Mouse (Mus musculus) cerebellum, adult 2 months (tissue): ENCODE measurements around the gene Wdr27. TPM values are rescaled to one million over a fixed set of nuclear protein-coding genes. Genes with fewer than 3 reads are reported as not detected.
A peak's percentile ranks its signal among the peaks of the same experiment; 100 is the strongest.
"Not testable (repeated sequence)": the region's sequence is repeated elsewhere in the genome, so short reads cannot be mapped to it uniquely, and the experiment has no call there.

Experiments
- DNase-seq, 2 experiments: peaks; one replicate each; pipeline ENCODE4 v3.0.0; 2021
- H3K27ac ChIP-seq: fragments of 200-500 bp; 2 replicates; pipeline ENCODE4 v1.5.1; 2012; ENCODE audit warnings: low read length, control low read depth, inconsistent platforms; ENCODE audit not compliant: insufficient read depth
- H3K27me3 ChIP-seq: fragments of 200-500 bp; 2 replicates; pipeline ENCODE4 v1.6.1; 2012; ENCODE audit warnings: inconsistent platforms, mild to moderate bottlenecking, low read length, moderate library complexity; ENCODE audit not compliant: control insufficient read depth, insufficient read depth
- H3K4me1 ChIP-seq: fragments of 200-500 bp; 2 replicates; pipeline ENCODE4 v1.6.1; 2011; ENCODE audit warnings: low read length; ENCODE audit not compliant: control insufficient read depth, insufficient read depth
- H3K4me3 ChIP-seq: fragments of 200-500 bp; replicated peaks from 2 replicates; pipeline ENCODE3; 2011; ENCODE audit warnings: mild to moderate bottlenecking, low read depth, low read length, control low read depth; ENCODE audit not compliant: insufficient read depth
- CTCF ChIP-seq: fragments of 200-500 bp; IDR thresholded peaks from 2 replicates; pipeline ENCODE4 v1.5.1; 2011; ENCODE audit warnings: low read depth, mild to moderate bottlenecking, control low read depth, low read length, moderate library complexity, borderline replicate concordance; ENCODE audit not compliant: insufficient read depth
- POLR2A ChIP-seq: fragments of 200-500 bp; IDR thresholded peaks from 2 replicates; pipeline ENCODE4 v1.6.1; 2011; ENCODE audit warnings: low read length, control low read depth, borderline replicate concordance; ENCODE audit not compliant: insufficient read depth
- WGBS: fragments of 180-500 bp; shearing (Covaris S2); methylation state at CpG from one replicate; pipeline ENCODE4 v1.1.7; 2018; 5-methylcytosine and 5-hydroxymethylcytosine counted together
- polyA plus RNA-seq: library from polyadenylated mRNA; depleted of rRNA; stranded (reverse); fragments of >200 nt; gene quantifications from 2 replicates; pipeline ENCODE4 v1.2.3, GENCODE M21; 2012; rRNA removed

Wdr27 gene
- 4.0 and 4.4 TPM in 2 replicates for polyA plus RNA-seq

DNA sequence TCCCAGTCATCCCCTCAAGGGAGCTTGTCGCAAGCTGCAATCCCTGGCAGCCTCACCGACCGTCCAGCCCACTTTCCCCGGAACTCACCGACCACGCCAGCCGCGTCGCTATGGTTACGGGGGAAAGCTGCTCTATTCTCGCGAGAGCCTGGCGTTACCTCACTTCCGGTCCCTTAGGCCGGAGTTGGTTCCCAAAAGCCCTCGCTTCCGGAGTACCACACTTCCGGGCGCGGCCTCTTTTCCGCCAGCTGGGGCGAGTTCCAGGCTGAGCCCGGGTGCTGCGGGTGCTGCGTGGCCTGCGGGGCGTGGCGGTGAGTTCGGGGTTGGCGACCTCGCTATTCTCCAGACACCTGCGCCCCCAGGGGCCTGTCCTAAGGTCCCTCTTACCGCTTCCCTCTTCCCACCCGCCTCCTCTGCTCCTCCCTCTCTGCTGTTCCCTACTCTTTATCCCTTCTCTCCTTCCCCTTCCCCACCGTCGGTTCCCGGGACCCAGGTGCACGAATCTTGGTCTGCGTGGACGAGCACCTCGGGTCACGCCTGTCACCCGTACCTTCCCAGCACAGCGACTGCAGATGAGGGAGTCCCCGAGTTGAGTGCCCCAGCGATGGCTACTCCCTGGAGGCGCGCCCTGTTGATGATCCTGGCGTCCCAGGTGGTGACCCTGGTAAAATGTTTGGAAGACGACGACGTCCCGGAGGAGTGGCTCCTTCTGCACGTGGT lies at the start of gene Wdr27, which contains the start of gene 1600012H06Rik:
Wdr27 (minus strand) TSS at position 150 of the 720 bp plus-strand sequence.
1600012H06Rik (plus strand) TSS at position 176 of the 720 bp plus-strand sequence.
- peak within 1 kb of the TSS; percentile 57 for H3K27ac ChIP-seq
- TF ChIP-seq CTCF (no peak), POLR2A (peak; percentile 65)
- under 1% methylated on average over 54 of the region's 54 CpGs for WGBS
- DNase-seq = peak; percentile 98 to 99
- H3K4me1 ChIP-seq = no peaks in the 10 kb centered on the region; the same call in 1 of the 2 replicates
- H3K27me3 ChIP-seq = no peaks in the 10 kb centered on the region
- peak within 1 kb of the TSS; percentile 84 for H3K4me3 ChIP-seq

DNA sequence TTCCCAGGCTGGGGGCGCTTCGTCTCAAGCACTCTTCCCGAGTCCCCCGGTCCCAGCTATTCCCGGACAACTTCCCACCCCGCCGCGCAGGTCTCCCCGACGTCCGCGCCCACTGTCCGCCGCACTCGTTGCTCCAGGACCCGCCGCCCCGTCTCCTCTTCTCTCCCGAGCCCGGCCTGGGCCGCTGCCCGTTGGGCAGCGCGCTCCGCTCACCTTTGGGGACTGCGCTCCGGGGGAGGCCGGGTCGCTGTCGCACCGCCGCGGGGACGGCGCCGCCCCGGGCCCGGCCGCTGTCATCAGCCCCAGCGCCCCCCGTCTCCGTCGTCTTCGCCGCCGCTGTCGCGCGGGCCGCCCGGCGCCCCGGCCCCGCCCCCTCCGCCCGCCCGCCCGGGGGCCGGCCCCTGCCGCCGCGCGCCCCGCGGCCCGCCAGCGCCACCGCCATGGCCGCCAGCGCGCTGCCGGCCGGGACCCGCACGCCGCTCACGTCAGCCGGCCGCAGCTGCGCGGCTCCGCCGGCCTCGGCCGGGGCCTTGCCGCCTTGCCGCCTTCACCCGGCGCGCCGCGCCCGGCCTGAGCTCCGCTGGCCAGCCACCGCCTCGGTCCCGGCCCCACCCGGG lies 49.7 kb upstream of the Wdr27 start:
- H3K27ac ChIP-seq, H3K4me3 ChIP-seq, DNase-seq, H3K4me1 ChIP-seq, H3K27me3 ChIP-seq: not testable (repeated sequence)
- no CpG with 5 or more reads among the region's 98 CpGs for WGBS

DNA sequence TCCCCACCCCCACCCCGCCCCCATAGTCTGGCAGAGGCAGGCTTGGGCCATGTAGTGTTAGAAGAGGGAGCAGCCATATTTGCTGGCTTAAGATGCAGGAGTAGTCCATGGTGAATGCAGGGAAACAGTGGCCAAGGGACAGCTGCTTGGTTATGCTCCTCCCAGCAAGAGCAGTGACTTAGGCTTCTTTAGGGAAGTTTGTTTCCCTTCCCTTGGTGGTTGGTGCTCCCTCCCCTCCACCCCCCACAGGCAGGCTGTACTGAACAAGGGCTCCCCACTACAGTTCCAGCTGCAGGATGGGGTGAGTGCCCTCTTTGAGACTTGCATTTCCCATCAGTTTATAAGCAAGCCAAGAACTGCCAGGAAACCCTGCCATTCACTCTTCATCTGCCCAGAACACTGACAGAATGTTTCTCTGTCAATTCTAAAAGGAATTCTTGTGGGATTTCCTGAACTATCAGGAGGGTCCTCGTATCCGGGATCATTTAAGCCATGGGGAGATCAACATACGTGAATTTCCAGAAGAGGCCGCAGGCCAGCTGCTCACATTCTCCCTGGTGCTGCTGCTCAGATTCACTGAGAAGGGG lies 47.3 kb upstream of the Wdr27 start:
- not testable (repeated sequence) for DNase-seq, H3K4me3 ChIP-seq, H3K27ac ChIP-seq, H3K4me1 ChIP-seq, H3K27me3 ChIP-seq
- WGBS = 79% methylated on average over 4 of the region's 5 CpGs

DNA sequence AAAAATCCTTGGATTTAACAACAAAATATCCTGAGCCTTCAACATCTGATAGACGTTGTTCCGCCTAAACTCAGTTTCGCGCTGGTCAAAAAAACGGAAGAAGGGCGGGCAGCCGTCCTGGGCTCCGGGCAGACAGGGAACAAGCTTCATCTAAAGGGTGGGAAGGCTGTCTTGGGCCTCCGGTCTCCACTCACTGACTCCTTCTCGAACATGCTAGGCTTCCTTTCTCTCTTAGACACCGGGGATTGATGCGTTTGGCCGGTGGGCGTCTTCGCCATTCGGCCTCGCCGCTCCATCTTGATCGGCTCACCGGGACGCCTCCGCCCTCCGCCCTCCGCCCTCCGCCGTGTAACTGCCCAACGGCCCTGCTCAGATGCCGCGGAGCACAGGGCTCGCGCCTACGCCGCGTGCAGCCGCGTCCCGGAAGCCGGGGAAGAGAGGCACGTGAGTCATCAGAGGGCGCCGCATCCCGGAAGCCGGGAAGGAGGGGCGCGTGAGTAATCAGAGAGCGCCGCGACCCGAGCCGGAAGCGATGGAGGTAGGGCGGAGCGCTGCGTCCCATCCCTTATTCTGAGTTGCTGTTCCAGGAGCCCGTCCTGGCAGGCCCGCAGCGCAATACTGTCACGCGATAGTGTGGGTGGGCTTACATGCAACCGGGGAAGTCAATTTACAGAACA lies 35.5 kb upstream of the Wdr27 start, which contains the start of the genes 9030025P20Rik and Gm3417:
9030025P20Rik (plus strand) TSS at position 107 of the 677 bp plus-strand sequence.
Gm3417 (minus strand) TSS at position 429 of the 677 bp plus-strand sequence.
- H3K27ac ChIP-seq, H3K4me1 ChIP-seq, DNase-seq, H3K4me3 ChIP-seq, H3K27me3 ChIP-seq: not testable (repeated sequence)
- no CpG with 5 or more reads among the region's 60 CpGs for WGBS

DNA sequence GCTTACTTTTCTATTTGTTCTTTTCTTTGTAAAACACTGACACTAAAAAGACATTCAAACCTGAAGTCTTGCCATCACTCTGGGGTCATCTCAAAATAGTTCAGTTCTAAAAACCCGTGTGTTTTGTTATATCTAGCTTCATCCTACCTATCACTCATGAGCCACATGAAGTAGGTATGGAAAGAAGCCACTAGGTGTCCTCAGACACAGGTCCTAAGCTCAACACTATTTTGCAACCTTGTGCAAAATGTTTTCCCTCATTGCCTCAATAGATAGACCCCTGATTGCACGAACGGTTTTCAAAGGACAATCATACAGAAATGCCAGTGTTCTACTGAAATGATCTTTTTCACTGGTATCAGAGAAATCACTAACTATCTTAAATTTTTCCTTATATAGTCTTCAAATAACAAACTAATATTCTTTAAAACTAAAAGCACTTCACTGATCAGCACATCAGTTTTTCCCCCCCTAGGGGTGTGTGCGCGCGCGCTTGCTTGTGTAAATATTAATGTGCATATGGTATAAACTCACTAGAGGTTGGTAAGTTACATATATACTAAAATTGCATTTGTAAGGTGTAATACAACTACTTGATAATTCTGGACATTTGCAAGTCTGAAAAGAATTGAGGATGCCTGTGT lies 34.9 kb upstream of the Wdr27 start:
- 0% methylated on average over 4 of the region's 7 CpGs for WGBS
- H3K4me3 ChIP-seq, H3K27ac ChIP-seq, DNase-seq, H3K27me3 ChIP-seq, H3K4me1 ChIP-seq: not testable (repeated sequence)

DNA sequence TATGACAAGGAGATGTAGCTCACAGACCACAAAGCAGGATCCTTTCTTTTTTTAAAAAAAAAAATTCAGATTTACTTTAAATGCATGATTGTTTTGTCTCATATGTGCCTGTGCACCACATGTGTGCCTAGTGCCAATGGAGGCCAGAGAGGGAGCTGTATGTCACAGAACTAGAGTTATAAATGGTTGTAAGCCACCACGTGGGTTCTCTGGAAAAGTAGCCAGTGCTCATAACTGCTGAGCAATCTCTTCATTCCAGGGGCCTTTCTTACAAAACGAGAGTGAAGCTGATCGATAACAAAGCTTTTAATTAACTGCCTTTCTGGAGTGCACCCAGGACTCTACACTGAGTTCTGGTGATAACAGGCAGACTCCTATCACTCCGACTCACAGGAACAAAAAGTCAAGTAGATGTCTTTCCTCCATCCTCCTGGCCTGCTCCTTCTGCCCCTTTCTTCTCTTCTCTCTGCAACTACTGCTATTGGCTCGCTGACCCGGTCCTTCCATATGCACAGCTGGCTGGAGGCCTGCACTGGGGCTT lies 25.5 kb upstream of the Wdr27 start:
- no CpG with 5 or more reads among the region's 6 CpGs for WGBS
- not testable (repeated sequence) for DNase-seq, H3K27me3 ChIP-seq, H3K27ac ChIP-seq, H3K4me3 ChIP-seq, H3K4me1 ChIP-seq

DNA sequence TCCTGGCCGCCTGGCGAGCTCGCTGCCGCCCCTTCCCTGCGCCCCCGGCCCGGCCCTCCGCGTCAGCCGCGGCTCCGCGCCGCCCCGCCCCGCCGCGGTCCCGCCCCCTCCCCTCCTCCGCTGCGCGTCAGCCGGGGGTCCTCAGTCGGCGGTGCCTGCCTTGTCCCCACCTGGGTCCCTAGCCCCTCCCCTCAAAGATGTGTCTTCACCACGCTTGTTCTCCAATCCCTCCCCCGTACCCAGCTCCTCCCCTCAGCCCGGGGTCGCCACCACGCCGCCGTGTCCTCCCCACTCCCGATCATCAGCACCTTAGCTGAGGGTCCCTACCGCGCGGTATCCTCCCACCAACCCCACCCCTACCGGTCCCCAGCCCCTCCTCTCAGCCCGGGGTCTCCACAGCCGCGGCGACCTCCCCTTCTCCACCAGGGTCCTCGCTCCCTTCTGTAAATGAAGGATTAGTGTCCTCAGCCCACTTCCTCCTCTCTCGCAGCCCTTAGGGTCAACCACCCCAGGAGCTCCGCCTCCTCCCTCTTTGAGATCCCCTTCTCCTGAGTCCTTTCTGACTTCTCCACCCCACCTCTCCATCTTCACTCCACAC lies 18.7 kb upstream of the Wdr27 start:
- H3K27me3 ChIP-seq, H3K4me3 ChIP-seq, H3K27ac ChIP-seq, DNase-seq, H3K4me1 ChIP-seq: not testable (repeated sequence)
- no CpG with 5 or more reads among the region's 44 CpGs for WGBS

DNA sequence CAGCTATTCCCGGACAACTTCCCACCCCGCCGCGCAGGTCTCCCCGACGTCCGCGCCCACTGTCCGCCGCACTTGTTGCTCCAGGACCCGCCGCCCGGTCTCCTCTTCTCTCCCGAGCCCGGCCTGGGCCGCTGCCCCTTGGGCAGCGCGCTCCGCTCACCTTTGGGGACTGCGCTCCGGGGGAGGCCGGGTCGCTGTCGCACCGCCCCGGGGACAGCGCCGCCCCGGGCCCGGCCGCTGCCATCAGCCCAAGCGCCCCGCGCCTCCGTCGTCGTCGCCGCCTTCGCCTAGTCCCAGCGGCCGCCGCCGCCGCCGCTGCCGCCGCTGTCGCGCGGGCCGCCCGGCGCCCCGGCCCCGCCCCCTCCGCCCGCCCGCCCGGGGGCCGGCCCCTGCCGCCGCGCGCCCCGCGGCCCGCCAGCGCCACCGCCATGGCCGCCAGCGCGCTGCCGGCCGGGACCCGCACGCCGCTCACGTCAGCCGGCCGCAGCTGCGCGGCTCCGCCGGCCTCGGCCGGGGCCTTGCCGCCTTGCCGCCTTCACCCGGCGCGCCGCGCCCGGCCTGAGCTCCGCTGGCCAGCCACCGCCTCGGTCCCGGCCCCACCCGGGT lies 18.1 kb upstream of the Wdr27 start, which contains the start of gene Phf10:
Phf10 (minus strand) TSS at position 323 of the 606 bp plus-strand sequence.
- not testable (repeated sequence) for H3K27ac ChIP-seq
- 18% methylated on average over 62 of the region's 100 CpGs for WGBS
- DNase-seq = peak; percentile 43 to 54

More for the DNA sequence above, 18.1 kb upstream of the Wdr27 start, which contains the start of gene Phf10:
- not testable (repeated sequence) for H3K27me3 ChIP-seq, H3K4me1 ChIP-seq
- H3K4me3 ChIP-seq = peak within 1 kb of the TSS; percentile 61
